Mouse (Mus musculus) CH12.LX (cell line): ENCODE measurements around the gene Ezh1. TPM values are rescaled to one million over a fixed set of nuclear protein-coding genes. Genes with fewer than 3 reads are reported as not detected.

Source experiments
- DNase-seq: peaks from one replicate; pipeline ENCODE4 v3.0.0-alpha.2; 2013; ENCODE audit errors: extremely low read depth
- H3K27ac ChIP-seq: 2 replicates; pipeline ENCODE4 v1.5.1; 2012; ENCODE audit warnings: low read depth, mild to moderate bottlenecking, control low read depth, moderate library complexity; ENCODE audit not compliant: insufficient read depth
- H3K27me3 ChIP-seq: replicated peaks from 2 replicates; pipeline ENCODE3; 2012; ENCODE audit warnings: inconsistent platforms
- H3K36me3 ChIP-seq, 2 experiments: replicated peaks in 1 of 2; 2 replicates each; pipeline versions ENCODE3 to v1.6.1; 2012; ENCODE audit warnings: inconsistent platforms in 1 of 2, low read length in 1 of 2, mild to moderate bottlenecking in 1 of 2, mixed read lengths in 1 of 2, moderate library complexity in 1 of 2; ENCODE audit not compliant: control insufficient read depth in 1 of 2, insufficient read depth in 1 of 2
- H3K4me1 ChIP-seq, 2 experiments: 2 replicates each; pipeline ENCODE4 v1.6.1; 2012; ENCODE audit warnings: inconsistent platforms in 1 of 2, moderate library complexity in 1 of 2; ENCODE audit not compliant: insufficient read depth in 2 of 2, control insufficient read depth in 1 of 2
- H3K4me2 ChIP-seq: 2 replicates; pipeline ENCODE4 v1.6.1; 2012; ENCODE audit warnings: low read depth, mild to moderate bottlenecking, control low read depth; ENCODE audit not compliant: poor library complexity, insufficient read depth, severe bottlenecking
- H3K4me3 ChIP-seq, 3 experiments: fragments of 150-350 bp in 1 of 3; sonication (generic) in 1 of 3; replicated peaks in 1 of 3; 2 replicates each; pipeline versions ENCODE3 to v1.5.1; 2011 to 2012; ENCODE audit warnings: low read depth in 2 of 3, low read length in 2 of 3, mild to moderate bottlenecking in 2 of 3, moderate library complexity in 2 of 3, control low read depth in 1 of 3, improper control_type of control experiment in 1 of 3, inconsistent platforms in 1 of 3, mixed read lengths in 1 of 3; ENCODE audit not compliant: poor library complexity in 1 of 3
- H3K79me2 ChIP-seq: replicated peaks from 2 replicates; pipeline ENCODE4 v1.6.1; 2012; ENCODE audit warnings: mild to moderate bottlenecking, moderate library complexity; ENCODE audit not compliant: control insufficient read depth, poor library complexity, insufficient read depth, severe bottlenecking; ENCODE audit errors: extremely low read depth
- H3K9ac ChIP-seq: 2 replicates; pipeline ENCODE4 v1.6.1; 2012; ENCODE audit warnings: low read depth, mild to moderate bottlenecking, control low read depth, moderate library complexity; ENCODE audit not compliant: insufficient read depth
- H3K9me3 ChIP-seq: replicated peaks from 2 replicates; pipeline ENCODE3; 2012; ENCODE audit warnings: low read length, inconsistent platforms, mixed read lengths
- BHLHE40 ChIP-seq: IDR thresholded peaks from 2 replicates; pipeline ENCODE4 v1.6.1; 2011; ENCODE audit warnings: mild to moderate bottlenecking, low read depth, low read length, improper control_type of control experiment
- CTCF ChIP-seq, 2 experiments: IDR thresholded peaks in 1 of 2; conservative IDR thresholded peaks in 1 of 2; 2 replicates each; pipeline ENCODE4 v1.5.1; 2011 to 2012; ENCODE audit warnings: low read depth in 2 of 2, low read length in 2 of 2, improper control_type of control experiment in 1 of 2, inconsistent platforms in 1 of 2, mild to moderate bottlenecking in 1 of 2, moderate library complexity in 1 of 2
- EP300 ChIP-seq: IDR thresholded peaks from 2 replicates; pipeline ENCODE4 v1.6.1; 2011; ENCODE audit warnings: low read length, improper control_type of control experiment
- ETS1 ChIP-seq: conservative IDR thresholded peaks from 2 replicates; pipeline ENCODE4 v1.6.1; 2012; ENCODE audit warnings: low read depth, mild to moderate bottlenecking, inconsistent platforms, low read length, improper control_type of control experiment, moderate library complexity
- GABPA ChIP-seq: IDR thresholded peaks from 2 replicates; pipeline ENCODE4 v1.6.1; 2012; ENCODE audit warnings: low read depth, low read length, improper control_type of control experiment, inconsistent platforms; ENCODE audit not compliant: insufficient replicate concordance
- HCFC1 ChIP-seq: IDR thresholded peaks from 2 replicates; pipeline ENCODE4 v1.6.1; 2012; ENCODE audit warnings: low read depth, mild to moderate bottlenecking, inconsistent platforms, low read length, improper control_type of control experiment
- IRF4 ChIP-seq: IDR thresholded peaks from 2 replicates; pipeline ENCODE4 v1.6.1; 2014; ENCODE audit warnings: low read depth, mild to moderate bottlenecking, inconsistent platforms, low read length, improper control_type of control experiment
- JUN ChIP-seq: IDR thresholded peaks from 2 replicates; pipeline ENCODE4 v1.6.1; 2011; ENCODE audit warnings: low read depth, mild to moderate bottlenecking, low read length, improper control_type of control experiment, moderate library complexity; ENCODE audit not compliant: insufficient read depth
- JUND ChIP-seq: conservative IDR thresholded peaks from 2 replicates; pipeline ENCODE4 v1.6.1; 2011; ENCODE audit warnings: low read depth, low read length, improper control_type of control experiment
- KAT2A ChIP-seq: IDR thresholded peaks from 2 replicates; pipeline ENCODE4 v1.6.1; 2012; ENCODE audit warnings: low read length, improper control_type of control experiment, inconsistent platforms; ENCODE audit not compliant: insufficient replicate concordance
- MAFK ChIP-seq: IDR thresholded peaks from 2 replicates; pipeline ENCODE4 v1.6.1; 2011; ENCODE audit warnings: low read length, improper control_type of control experiment; ENCODE audit not compliant: insufficient replicate concordance
- MAX ChIP-seq: IDR thresholded peaks from 2 replicates; pipeline ENCODE4 v1.6.1; 2011; ENCODE audit warnings: low read length, improper control_type of control experiment
- MEF2A ChIP-seq: IDR thresholded peaks from 2 replicates; pipeline ENCODE4 v1.6.1; 2014; ENCODE audit warnings: low read depth, mild to moderate bottlenecking, inconsistent platforms, low read length, improper control_type of control experiment, borderline replicate concordance
- MYC ChIP-seq: IDR thresholded peaks from 2 replicates; pipeline ENCODE4 v1.6.1; 2011; ENCODE audit warnings: low read depth, mild to moderate bottlenecking, improper control_type of control experiment, low read length
- NRF1 ChIP-seq: IDR thresholded peaks from 2 replicates; pipeline ENCODE4 v1.6.1; 2014; ENCODE audit warnings: low read depth, mild to moderate bottlenecking, inconsistent platforms, low read length, improper control_type of control experiment, moderate library complexity
- POLR2AphosphoS2 ChIP-seq: IDR thresholded peaks from 2 replicates; pipeline ENCODE4 v1.6.1; 2011; ENCODE audit warnings: low read depth, low read length, improper control_type of control experiment
- RAD21 ChIP-seq: IDR thresholded peaks from 2 replicates; pipeline ENCODE4 v1.6.1; 2011; ENCODE audit warnings: low read depth, mild to moderate bottlenecking, low read length, improper control_type of control experiment, moderate library complexity
- RCOR1 ChIP-seq: conservative IDR thresholded peaks from 2 replicates; pipeline ENCODE4 v1.6.1; 2012; ENCODE audit warnings: low read depth, mild to moderate bottlenecking, inconsistent platforms, low read length, improper control_type of control experiment
- SMC3 ChIP-seq: IDR thresholded peaks from 2 replicates; pipeline ENCODE4 v1.6.1; 2011; ENCODE audit warnings: low read depth, low read length, improper control_type of control experiment
- UBTF ChIP-seq: IDR thresholded peaks from 2 replicates; pipeline ENCODE4 v1.6.1; 2012; ENCODE audit warnings: low read depth, mild to moderate bottlenecking, inconsistent platforms, low read length, improper control_type of control experiment, moderate library complexity
- USF1 ChIP-seq: IDR thresholded peaks from 2 replicates; pipeline ENCODE4 v1.6.1; 2014; ENCODE audit warnings: low read depth, mild to moderate bottlenecking, inconsistent platforms, low read length, improper control_type of control experiment
- USF2 ChIP-seq: conservative IDR thresholded peaks from 2 replicates; pipeline ENCODE4 v1.6.1; 2011; ENCODE audit warnings: low read depth, low read length, improper control_type of control experiment
- ZC3H11A ChIP-seq: IDR thresholded peaks from 2 replicates; pipeline ENCODE4 v1.6.1; 2012; ENCODE audit warnings: low read depth, mild to moderate bottlenecking, inconsistent platforms, low read length, improper control_type of control experiment
- ZNF384 ChIP-seq: IDR thresholded peaks from 2 replicates; pipeline ENCODE4 v1.6.1; 2012; ENCODE audit warnings: low read depth, low read length, improper control_type of control experiment, inconsistent platforms
- dilution Hi-C: fragments of 300-500 bp; cut with MboI; formaldehyde crosslinking; loops from 2 replicates; pipeline ENCODE4 v1.14.3; 2020; ENCODE audit warnings: low sequenced_read_pairs; ENCODE audit not compliant: extremely low pct_unique_long_range_greater_than_20kb, extremely low pct_ligation_motif_present
- in situ Hi-C: fragments of 300-500 bp; cut with MboI; formaldehyde crosslinking; loops from 3 replicates; pipeline ENCODE4 v1.14.3; 2019; ENCODE audit warnings: low sequenced_read_pairs, low pct_ligation_motif_present, low pct_unique_long_range_greater_than_20kb, mixed read lengths
- polyA plus RNA-seq: library from polyadenylated mRNA; unstranded; fragments of >175 nt; gene quantifications from 2 replicates; pipeline ENCODE4 v1.2.1, GENCODE M21; 2012; ENCODE audit warnings: low read depth; ENCODE audit not compliant: insufficient read length
- total RNA-seq, 2 experiments: library from RNA; depleted of rRNA; stranded (reverse); fragments of 300-350 nt in 1 of 2; fragments of >200 nt in 1 of 2; gene quantifications; 2 replicates each; pipeline ENCODE4 v1.2.3; 2012 to 2014

The Ezh1 gene
- total and polyA plus RNA-seq, 3 experiments: 8.7 to 15.3 (median 12.1) TPM

GRCm38 (mm10) chr11:101238071-101238647, 11.9 kb upstream of the Ezh1 start:
- in situ Hi-C loops (no loop called here), dilution Hi-C loops (no loop called here)
- H3K4me2 ChIP-seq: no peak overlapping the region
- H3K27ac ChIP-seq: no peak overlapping the region
- TF ChIP-seq IRF4: no peak
- no peak for TF ChIP-seq SMC3
- no peak for TF ChIP-seq USF2
- TF ChIP-seq NRF1: no peak
- TF ChIP-seq MEF2A: no peak
- no peak for TF ChIP-seq MAFK
- no peak for TF ChIP-seq JUND
- TF ChIP-seq POLR2AphosphoS2: no peak
- TF ChIP-seq ZC3H11A: no peak
- no peak for TF ChIP-seq RAD21
- no peak for TF ChIP-seq USF1
- TF ChIP-seq HCFC1: no peak
- TF ChIP-seq ZNF384: no peak
- no peak overlapping the region for H3K4me3 ChIP-seq
- no peak overlapping the region for H3K9ac ChIP-seq
- H3K36me3 ChIP-seq: no peaks in the 10 kb centered on the region
- DNase-seq: no peak
- H3K79me2 ChIP-seq: no peaks in the 10 kb centered on the region
- peaks cover 2% of the 10 kb centered on the region for H3K9me3 ChIP-seq
- H3K4me1 ChIP-seq: no peaks in the 10 kb centered on the region
- peaks cover 23% of the 10 kb centered on the region for H3K27me3 ChIP-seq

- in situ Hi-C loops: no loop called here
- no peak for TF ChIP-seq JUN
- no peak for TF ChIP-seq KAT2A
- no peak for TF ChIP-seq BHLHE40
- TF ChIP-seq MEF2A: no peak
- TF ChIP-seq UBTF: no peak
- TF ChIP-seq GABPA: no peak
- TF ChIP-seq EP300: no peak
- no peak for TF ChIP-seq ZNF384
- no peak for TF ChIP-seq JUND
- TF ChIP-seq RCOR1: no peak
- TF ChIP-seq ETS1: no peak
- TF ChIP-seq USF1: no peak
- no peak for TF ChIP-seq MAX
- no peak for TF ChIP-seq MYC
- TF ChIP-seq HCFC1: no peak
- TF ChIP-seq CTCF (conservative IDR thresholded peaks at IDR 0.05 in 1 of 2, IDR thresholded peaks at IDR 0.05 in 1 of 2; ENCODE audit: low read depth in 2 of 2, low read length in 2 of 2): no peak
- TF ChIP-seq, all 38 proteins: peak for 0
- dilution Hi-C loops: no loop called here
- peaks cover 12% of the 10 kb centered on the region for H3K27me3 ChIP-seq
- no peaks in the 10 kb centered on the region for H3K79me2 ChIP-seq
- H3K9ac ChIP-seq: no peak overlapping the region
- H3K9me3 ChIP-seq: peaks cover 2% of the 10 kb centered on the region
- no peak overlapping the region for H3K27ac ChIP-seq
- peaks cover 0 to 8% of the 10 kb centered on the region in 2 experiments; a peak in 2 of 4 replicates for H3K4me1 ChIP-seq
- no peaks in the 10 kb centered on the region for H3K36me3 ChIP-seq
- no peak overlapping the region for H3K4me3 ChIP-seq
- no peak for DNase-seq
- no peak overlapping the region for H3K4me2 ChIP-seq
Measured at GRCm38 (mm10) chr11:101236782-101237181, 10.5 kb upstream of the Ezh1 start.
